Mouse (Mus musculus): ENCODE results near the gene Syt7. TPM values are rescaled to one million over a fixed set of nuclear protein-coding genes. Genes with fewer than 3 reads are reported as not detected.

Syt7 gene
- polyA plus RNA-seq, 1 experiment from 2014 or later = 10.3 TPM

- Histone ChIP-seq H3K9ac (ENCODE audit: low read depth, low read length) (no peak overlapping the region), H3K36me3 (ENCODE audit: control insufficient read depth, insufficient read depth, low read length) (no peaks in the 10 kb centered on the region; the same call in 1 of the 2 replicates), H3K27ac (ENCODE audit: low read depth, low read length) (no peak overlapping the region), H3K4me3 (ENCODE audit: low read length) (no peak overlapping the region), H3K9me3 (ENCODE audit: control insufficient read depth, low read length) (no peaks in the 10 kb centered on the region), H3K4me2 (ENCODE audit: low read length) (no peak overlapping the region), H3K4me1 (ENCODE audit: control insufficient read depth, insufficient read depth, low read depth, low read length) (peaks cover 4% of the 10 kb centered on the region), H3K27me3 (replicated peaks; ENCODE audit: control insufficient read depth, insufficient read depth, low read length) (no peaks in the 10 kb centered on the region)
- WGBS = 50% methylated on average over 6 of the region's 6 CpGs
- no peak for ATAC-seq
Measured at GRCm38 (mm10) chr19:10426793-10427192, 37.9 kb downstream of the Syt7 start.

GRCm38 (mm10) chr19:10427431-10427830, 38.5 kb downstream of the Syt7 start:
- Histone ChIP-seq H3K4me1 (ENCODE audit: control insufficient read depth, insufficient read depth, low read depth, low read length) (peaks cover 4% of the 10 kb centered on the region), H3K4me3 (ENCODE audit: low read length) (no peak overlapping the region), H3K36me3 (ENCODE audit: control insufficient read depth, insufficient read depth, low read length) (no peaks in the 10 kb centered on the region; the same call in 1 of the 2 replicates), H3K4me2 (ENCODE audit: low read length) (no peak overlapping the region), H3K27me3 (replicated peaks; ENCODE audit: control insufficient read depth, insufficient read depth, low read length) (no peaks in the 10 kb centered on the region), H3K27ac (ENCODE audit: low read depth, low read length) (no peak overlapping the region), H3K9me3 (ENCODE audit: control insufficient read depth, low read length) (no peaks in the 10 kb centered on the region), H3K9ac (ENCODE audit: low read depth, low read length) (no peak overlapping the region)
- ATAC-seq = no peak
- 81% methylated on average over 9 of the region's 9 CpGs for WGBS

GRCm38 (mm10) chr19:10429371-10429770, 40.5 kb downstream of the Syt7 start:
- Histone ChIP-seq H3K4me3 (ENCODE audit: low read length) (no peak overlapping the region), H3K27ac (ENCODE audit: low read depth, low read length) (no peak overlapping the region), H3K9me3 (ENCODE audit: control insufficient read depth, low read length) (no peaks in the 10 kb centered on the region), H3K4me2 (ENCODE audit: low read length) (no peak overlapping the region), H3K27me3 (replicated peaks; ENCODE audit: control insufficient read depth, insufficient read depth, low read length) (no peaks in the 10 kb centered on the region), H3K4me1 (ENCODE audit: control insufficient read depth, insufficient read depth, low read depth, low read length) (peaks cover 2% of the 10 kb centered on the region), H3K36me3 (ENCODE audit: control insufficient read depth, insufficient read depth, low read length) (no peaks in the 10 kb centered on the region; the same call in 1 of the 2 replicates), H3K9ac (ENCODE audit: low read depth, low read length) (no peak overlapping the region)
- WGBS = 88% methylated on average over 8 of the region's 8 CpGs
- no peak for ATAC-seq

- no peaks in the 10 kb centered on the region; the same call in 1 of the 2 replicates for H3K36me3 ChIP-seq (ENCODE audit: control insufficient read depth, insufficient read depth, low read length)
- no peaks in the 10 kb centered on the region for H3K9me3 ChIP-seq (ENCODE audit: control insufficient read depth, low read length)
- no peak overlapping the region for H3K4me3 ChIP-seq (ENCODE audit: low read length)
- WGBS = 52% methylated on average over 3 of the region's 3 CpGs
- no peak overlapping the region for H3K4me2 ChIP-seq (ENCODE audit: low read length)
- no peak overlapping the region for H3K27ac ChIP-seq (ENCODE audit: low read depth, low read length)
- no peaks in the 10 kb centered on the region; the same call in 1 of the 2 replicates for H3K4me1 ChIP-seq (ENCODE audit: control insufficient read depth, insufficient read depth, low read depth, low read length)
- no peaks in the 10 kb centered on the region for H3K27me3 ChIP-seq (replicated peaks; ENCODE audit: control insufficient read depth, insufficient read depth, low read length)
- ATAC-seq = no peak
- H3K9ac ChIP-seq (ENCODE audit: low read depth, low read length) = no peak overlapping the region
Measured at GRCm38 (mm10) chr19:10431410-10431809, 42.5 kb downstream of the Syt7 start.

- H3K4me1 ChIP-seq (ENCODE audit: control insufficient read depth, insufficient read depth, low read depth, low read length) = no peaks in the 10 kb centered on the region; the same call in 1 of the 2 replicates
- no peak overlapping the region for H3K27ac ChIP-seq (ENCODE audit: low read depth, low read length)
- no peak overlapping the region for H3K4me3 ChIP-seq (ENCODE audit: low read length)
- H3K4me2 ChIP-seq (ENCODE audit: low read length) = no peak overlapping the region
- H3K27me3 ChIP-seq (replicated peaks; ENCODE audit: control insufficient read depth, insufficient read depth, low read length) = no peaks in the 10 kb centered on the region
- H3K9me3 ChIP-seq (ENCODE audit: control insufficient read depth, low read length) = no peaks in the 10 kb centered on the region
- ATAC-seq = no peak
- H3K9ac ChIP-seq (ENCODE audit: low read depth, low read length) = no peak overlapping the region
- WGBS = 60% methylated on average over 4 of the region's 4 CpGs
- no peaks in the 10 kb centered on the region; the same call in 1 of the 2 replicates for H3K36me3 ChIP-seq (ENCODE audit: control insufficient read depth, insufficient read depth, low read length)
Measured at GRCm38 (mm10) chr19:10431841-10432240, 43.0 kb downstream of the Syt7 start.

- Histone ChIP-seq H3K9ac (ENCODE audit: low read depth, low read length) (no peak overlapping the region), H3K4me1 (ENCODE audit: control insufficient read depth, insufficient read depth, low read depth, low read length) (no peaks in the 10 kb centered on the region; the same call in 1 of the 2 replicates), H3K9me3 (ENCODE audit: control insufficient read depth, low read length) (no peaks in the 10 kb centered on the region), H3K4me2 (ENCODE audit: low read length) (no peak overlapping the region), H3K36me3 (ENCODE audit: control insufficient read depth, insufficient read depth, low read length) (no peaks in the 10 kb centered on the region), H3K4me3 (ENCODE audit: low read length) (no peak overlapping the region), H3K27me3 (replicated peaks; ENCODE audit: control insufficient read depth, insufficient read depth, low read length) (no peaks in the 10 kb centered on the region), H3K27ac (ENCODE audit: low read depth, low read length) (no peak overlapping the region)
- WGBS = 78% methylated on average over 7 of the region's 7 CpGs
- ATAC-seq = no peak
Measured at GRCm38 (mm10) chr19:10433225-10433624, 44.3 kb downstream of the Syt7 start.

GRCm38 (mm10) chr19:10433879-10434540, 45.1 kb downstream of the Syt7 start:
- Histone ChIP-seq H3K27ac (ENCODE audit: low read depth, low read length) (no peak overlapping the region), H3K4me1 (ENCODE audit: control insufficient read depth, insufficient read depth, low read depth, low read length) (no peaks in the 10 kb centered on the region; the same call in 1 of the 2 replicates), H3K36me3 (ENCODE audit: control insufficient read depth, insufficient read depth, low read length) (no peaks in the 10 kb centered on the region), H3K9ac (ENCODE audit: low read depth, low read length) (no peak overlapping the region), H3K9me3 (ENCODE audit: control insufficient read depth, low read length) (no peaks in the 10 kb centered on the region), H3K27me3 (replicated peaks; ENCODE audit: control insufficient read depth, insufficient read depth, low read length) (no peaks in the 10 kb centered on the region), H3K4me2 (ENCODE audit: low read length) (no peak overlapping the region), H3K4me3 (ENCODE audit: low read length) (no peak overlapping the region)
- 67% methylated on average over 9 of the region's 9 CpGs for WGBS
- ATAC-seq = no peak

GRCm38 (mm10) chr19:10434927-10435326, 46.0 kb downstream of the Syt7 start:
- Histone ChIP-seq H3K9ac (ENCODE audit: low read depth, low read length) (no peak overlapping the region), H3K9me3 (ENCODE audit: control insufficient read depth, low read length) (no peaks in the 10 kb centered on the region), H3K36me3 (ENCODE audit: control insufficient read depth, insufficient read depth, low read length) (peaks cover 6% of the 10 kb centered on the region), H3K4me3 (ENCODE audit: low read length) (no peak overlapping the region), H3K27ac (ENCODE audit: low read depth, low read length) (no peak overlapping the region), H3K27me3 (replicated peaks; ENCODE audit: control insufficient read depth, insufficient read depth, low read length) (no peaks in the 10 kb centered on the region), H3K4me2 (ENCODE audit: low read length) (no peak overlapping the region), H3K4me1 (ENCODE audit: control insufficient read depth, insufficient read depth, low read depth, low read length) (no peaks in the 10 kb centered on the region; the same call in 1 of the 2 replicates)
- WGBS = 74% methylated on average over 6 of the region's 6 CpGs
- no peak for ATAC-seq

- no peaks in the 10 kb centered on the region for H3K4me1 ChIP-seq (ENCODE audit: control insufficient read depth, insufficient read depth, low read depth, low read length)
- no peak overlapping the region for H3K9ac ChIP-seq (ENCODE audit: low read depth, low read length)
- H3K4me3 ChIP-seq (ENCODE audit: low read length) = no peak overlapping the region
- 36% methylated on average over 3 of the region's 3 CpGs for WGBS
- no peak overlapping the region for H3K27ac ChIP-seq (ENCODE audit: low read depth, low read length)
- peaks cover 11% of the 10 kb centered on the region for H3K36me3 ChIP-seq (ENCODE audit: control insufficient read depth, insufficient read depth, low read length)
- no peak overlapping the region for H3K4me2 ChIP-seq (ENCODE audit: low read length)
- H3K9me3 ChIP-seq (ENCODE audit: control insufficient read depth, low read length) = no peaks in the 10 kb centered on the region
- H3K27me3 ChIP-seq (replicated peaks; ENCODE audit: control insufficient read depth, insufficient read depth, low read length) = no peaks in the 10 kb centered on the region
- 0 out of 2 replicates have a peak, but pooled peaks have one; percentile 19 for ATAC-seq
Measured at GRCm38 (mm10) chr19:10435908-10436307, 47.0 kb downstream of the Syt7 start.

Measured in hindbrain, embryonic 16.5 days (tissue).